Mouse (Mus musculus) heart, postnatal 4 days (tissue): Measurements from ENCODE around the gene Nipal1. TPM values are rescaled to one million over a fixed set of nuclear protein-coding genes. Genes with fewer than 3 reads are reported as not detected.

ENCODE experiments used
- total RNA-seq, 2 experiments: library from RNA; stranded (reverse); gene quantifications; 2 replicates each; pipeline ENCODE4 v1.2.3; 2021

Gene Nipal1
- total RNA-seq, 2 experiments from 2014 or later, result 0.07 TPM; not detected in 1

Other genes with a start within 250 kb of the Nipal1 start
- 10 to 100 TPM; 57.1 to 57.8 TPM for gene Corin, start 143.3 kb upstream of the Nipal1 start, total RNA-seq
- gene Nfxl1, start 88.1 kb upstream of the Nipal1 start, total RNA-seq, result 10 to 100 TPM; 10.3 to 11.5 TPM
- gene Zar1, start 66.5 kb upstream of the Nipal1 start, total RNA-seq, result not detected
- gene Gm5868, start 60.2 kb upstream of the Nipal1 start, total RNA-seq, result not detected
- gene Cnga1, start 3.5 kb upstream of the Nipal1 start, total RNA-seq, result not detected
- gene Txk, start 105.0 kb downstream of the Nipal1 start, total RNA-seq, result under 1 TPM; 0.23 to 0.45 TPM
- 10 to 100 TPM; 13.2 TPM for gene Tec, start 220.7 kb downstream of the Nipal1 start, total RNA-seq